Mouse (Mus musculus) CH12.LX (cell line): ENCODE data around the gene Slc4a4.

Experiments
- CTCF ChIP-seq, 2 experiments: IDR thresholded peaks in 1 of 2; conservative IDR thresholded peaks in 1 of 2; 2 replicates each; pipeline ENCODE4 v1.5.1; 2011 to 2012; ENCODE audit warnings: low read depth in 2 of 2, low read length in 2 of 2, improper control_type of control experiment in 1 of 2, inconsistent platforms in 1 of 2, mild to moderate bottlenecking in 1 of 2, moderate library complexity in 1 of 2
- ELF1 ChIP-seq: IDR thresholded peaks from 2 replicates; pipeline ENCODE4 v1.6.1; 2014; ENCODE audit warnings: low read depth, mild to moderate bottlenecking, inconsistent platforms, low read length, improper control_type of control experiment
- EP300 ChIP-seq: IDR thresholded peaks from 2 replicates; pipeline ENCODE4 v1.6.1; 2011; ENCODE audit warnings: low read length, improper control_type of control experiment
- JUND ChIP-seq: conservative IDR thresholded peaks from 2 replicates; pipeline ENCODE4 v1.6.1; 2011; ENCODE audit warnings: low read depth, low read length, improper control_type of control experiment
- MXI1 ChIP-seq: IDR thresholded peaks from 2 replicates; pipeline ENCODE4 v1.6.1; 2011; ENCODE audit warnings: mild to moderate bottlenecking, low read depth, low read length, improper control_type of control experiment
- POLR2AphosphoS2 ChIP-seq: IDR thresholded peaks from 2 replicates; pipeline ENCODE4 v1.6.1; 2011; ENCODE audit warnings: low read depth, low read length, improper control_type of control experiment
- ZMIZ1 ChIP-seq: IDR thresholded peaks from 2 replicates; pipeline ENCODE4 v1.6.1; 2012; ENCODE audit warnings: low read depth, mild to moderate bottlenecking, inconsistent platforms, low read length, improper control_type of control experiment

DNA sequence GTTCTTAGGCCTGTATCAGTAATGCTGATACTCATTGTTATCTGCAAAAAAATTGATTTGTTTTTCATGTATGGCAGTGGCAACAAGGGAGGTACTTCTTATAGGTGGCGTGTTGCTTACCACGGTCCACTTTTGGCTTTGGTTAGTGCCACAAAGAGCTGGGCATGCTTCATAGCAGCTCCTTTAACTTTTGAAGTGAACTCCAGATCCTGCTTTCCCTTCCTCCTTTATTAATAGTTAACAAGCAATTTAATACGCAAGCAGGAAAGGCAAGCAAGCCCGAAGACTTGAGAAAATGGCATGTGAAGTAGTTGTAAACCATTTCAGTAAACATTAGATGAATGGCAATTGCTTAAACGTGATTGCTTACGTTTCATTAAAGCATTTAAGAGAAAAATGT lies 113.2 kb downstream of the Slc4a4 start:
- TF ChIP-seq CTCF (conservative IDR thresholded peaks at IDR 0.05 in 1 of 2, IDR thresholded peaks at IDR 0.05 in 1 of 2; ENCODE audit: low read depth in 2 of 2, low read length in 2 of 2) (no peak), ZMIZ1 (no peak), ELF1 (no peak), POLR2AphosphoS2 (no peak), EP300 (no peak), MXI1 (no peak), JUND (no peak)
